Mouse (Mus musculus) CH12.LX (cell line): ENCODE measurements at regions not wholly inside any gene's neighbourhood (a gene's known extent, or its start where the extent isn't known, plus 50 kb on each side); places are given as distances from the start of the nearest gene placed in this dataset.

Experiments used
- DNase-seq: peaks from one replicate; pipeline ENCODE4 v3.0.0-alpha.2; 2013; ENCODE audit errors: extremely low read depth
- H3K27ac ChIP-seq: 2 replicates; pipeline ENCODE4 v1.5.1; 2012; ENCODE audit warnings: low read depth, mild to moderate bottlenecking, control low read depth, moderate library complexity; ENCODE audit not compliant: insufficient read depth
- H3K27me3 ChIP-seq: replicated peaks from 2 replicates; pipeline ENCODE3; 2012; ENCODE audit warnings: inconsistent platforms
- H3K36me3 ChIP-seq, 2 experiments: replicated peaks in 1 of 2; 2 replicates each; pipeline versions ENCODE3 to v1.6.1; 2012; ENCODE audit warnings: inconsistent platforms in 1 of 2, low read length in 1 of 2, mild to moderate bottlenecking in 1 of 2, mixed read lengths in 1 of 2, moderate library complexity in 1 of 2; ENCODE audit not compliant: control insufficient read depth in 1 of 2, insufficient read depth in 1 of 2
- H3K4me1 ChIP-seq, 2 experiments: 2 replicates each; pipeline ENCODE4 v1.6.1; 2012; ENCODE audit warnings: inconsistent platforms in 1 of 2, moderate library complexity in 1 of 2; ENCODE audit not compliant: insufficient read depth in 2 of 2, control insufficient read depth in 1 of 2
- H3K4me2 ChIP-seq: 2 replicates; pipeline ENCODE4 v1.6.1; 2012; ENCODE audit warnings: low read depth, mild to moderate bottlenecking, control low read depth; ENCODE audit not compliant: poor library complexity, insufficient read depth, severe bottlenecking
- H3K4me3 ChIP-seq, 3 experiments: fragments of 150-350 bp in 1 of 3; sonication (generic) in 1 of 3; replicated peaks in 1 of 3; 2 replicates each; pipeline versions ENCODE3 to v1.5.1; 2011 to 2012; ENCODE audit warnings: low read depth in 2 of 3, low read length in 2 of 3, mild to moderate bottlenecking in 2 of 3, moderate library complexity in 2 of 3, control low read depth in 1 of 3, improper control_type of control experiment in 1 of 3, inconsistent platforms in 1 of 3, mixed read lengths in 1 of 3; ENCODE audit not compliant: poor library complexity in 1 of 3
- H3K79me2 ChIP-seq: replicated peaks from 2 replicates; pipeline ENCODE4 v1.6.1; 2012; ENCODE audit warnings: mild to moderate bottlenecking, moderate library complexity; ENCODE audit not compliant: control insufficient read depth, poor library complexity, insufficient read depth, severe bottlenecking; ENCODE audit errors: extremely low read depth
- H3K9ac ChIP-seq: 2 replicates; pipeline ENCODE4 v1.6.1; 2012; ENCODE audit warnings: low read depth, mild to moderate bottlenecking, control low read depth, moderate library complexity; ENCODE audit not compliant: insufficient read depth
- H3K9me3 ChIP-seq: replicated peaks from 2 replicates; pipeline ENCODE3; 2012; ENCODE audit warnings: low read length, inconsistent platforms, mixed read lengths
- BHLHE40 ChIP-seq: IDR thresholded peaks from 2 replicates; pipeline ENCODE4 v1.6.1; 2011; ENCODE audit warnings: mild to moderate bottlenecking, low read depth, low read length, improper control_type of control experiment
- CTCF ChIP-seq, 2 experiments: IDR thresholded peaks in 1 of 2; conservative IDR thresholded peaks in 1 of 2; 2 replicates each; pipeline ENCODE4 v1.5.1; 2011 to 2012; ENCODE audit warnings: low read depth in 2 of 2, low read length in 2 of 2, improper control_type of control experiment in 1 of 2, inconsistent platforms in 1 of 2, mild to moderate bottlenecking in 1 of 2, moderate library complexity in 1 of 2
- ELF1 ChIP-seq: IDR thresholded peaks from 2 replicates; pipeline ENCODE4 v1.6.1; 2014; ENCODE audit warnings: low read depth, mild to moderate bottlenecking, inconsistent platforms, low read length, improper control_type of control experiment
- HCFC1 ChIP-seq: IDR thresholded peaks from 2 replicates; pipeline ENCODE4 v1.6.1; 2012; ENCODE audit warnings: low read depth, mild to moderate bottlenecking, inconsistent platforms, low read length, improper control_type of control experiment
- JUN ChIP-seq: IDR thresholded peaks from 2 replicates; pipeline ENCODE4 v1.6.1; 2011; ENCODE audit warnings: low read depth, mild to moderate bottlenecking, low read length, improper control_type of control experiment, moderate library complexity; ENCODE audit not compliant: insufficient read depth
- JUND ChIP-seq: conservative IDR thresholded peaks from 2 replicates; pipeline ENCODE4 v1.6.1; 2011; ENCODE audit warnings: low read depth, low read length, improper control_type of control experiment
- KAT2A ChIP-seq: IDR thresholded peaks from 2 replicates; pipeline ENCODE4 v1.6.1; 2012; ENCODE audit warnings: low read length, improper control_type of control experiment, inconsistent platforms; ENCODE audit not compliant: insufficient replicate concordance
- MAX ChIP-seq: IDR thresholded peaks from 2 replicates; pipeline ENCODE4 v1.6.1; 2011; ENCODE audit warnings: low read length, improper control_type of control experiment
- MAZ ChIP-seq: IDR thresholded peaks from 2 replicates; pipeline ENCODE4 v1.6.1; 2012; ENCODE audit warnings: low read depth, mild to moderate bottlenecking, inconsistent platforms, low read length, improper control_type of control experiment, moderate library complexity
- MXI1 ChIP-seq: IDR thresholded peaks from 2 replicates; pipeline ENCODE4 v1.6.1; 2011; ENCODE audit warnings: mild to moderate bottlenecking, low read depth, low read length, improper control_type of control experiment
- NELFE ChIP-seq: IDR thresholded peaks from 2 replicates; pipeline ENCODE4 v1.6.1; 2011; ENCODE audit warnings: low read depth, low read length, improper control_type of control experiment
- NRF1 ChIP-seq: IDR thresholded peaks from 2 replicates; pipeline ENCODE4 v1.6.1; 2014; ENCODE audit warnings: low read depth, mild to moderate bottlenecking, inconsistent platforms, low read length, improper control_type of control experiment, moderate library complexity
- PAX5 ChIP-seq: IDR thresholded peaks from 2 replicates; pipeline ENCODE4 v1.6.1; 2012; ENCODE audit warnings: low read length, inconsistent platforms, mixed read lengths
- POLR2AphosphoS2 ChIP-seq: IDR thresholded peaks from 2 replicates; pipeline ENCODE4 v1.6.1; 2011; ENCODE audit warnings: low read depth, low read length, improper control_type of control experiment
- RCOR1 ChIP-seq: conservative IDR thresholded peaks from 2 replicates; pipeline ENCODE4 v1.6.1; 2012; ENCODE audit warnings: low read depth, mild to moderate bottlenecking, inconsistent platforms, low read length, improper control_type of control experiment
- SIN3A ChIP-seq: IDR thresholded peaks from 2 replicates; pipeline ENCODE4 v1.6.1; 2012; ENCODE audit warnings: low read length, improper control_type of control experiment, inconsistent platforms
- SMC3 ChIP-seq: IDR thresholded peaks from 2 replicates; pipeline ENCODE4 v1.6.1; 2011; ENCODE audit warnings: low read depth, low read length, improper control_type of control experiment
- TBP ChIP-seq: conservative IDR thresholded peaks from 2 replicates; pipeline ENCODE4 v1.6.1; 2011; ENCODE audit warnings: low read depth, low read length, improper control_type of control experiment
- TCF12 ChIP-seq: IDR thresholded peaks from 2 replicates; pipeline ENCODE4 v1.6.1; 2014; ENCODE audit warnings: low read depth, mild to moderate bottlenecking, inconsistent platforms, low read length, improper control_type of control experiment
- USF1 ChIP-seq: IDR thresholded peaks from 2 replicates; pipeline ENCODE4 v1.6.1; 2014; ENCODE audit warnings: low read depth, mild to moderate bottlenecking, inconsistent platforms, low read length, improper control_type of control experiment
- USF2 ChIP-seq: conservative IDR thresholded peaks from 2 replicates; pipeline ENCODE4 v1.6.1; 2011; ENCODE audit warnings: low read depth, low read length, improper control_type of control experiment
- ZMIZ1 ChIP-seq: IDR thresholded peaks from 2 replicates; pipeline ENCODE4 v1.6.1; 2012; ENCODE audit warnings: low read depth, mild to moderate bottlenecking, inconsistent platforms, low read length, improper control_type of control experiment
- ZNF384 ChIP-seq: IDR thresholded peaks from 2 replicates; pipeline ENCODE4 v1.6.1; 2012; ENCODE audit warnings: low read depth, low read length, improper control_type of control experiment, inconsistent platforms
- dilution Hi-C: fragments of 300-500 bp; cut with MboI; formaldehyde crosslinking; loops from 2 replicates; pipeline ENCODE4 v1.14.3; 2020; ENCODE audit warnings: low sequenced_read_pairs; ENCODE audit not compliant: extremely low pct_unique_long_range_greater_than_20kb, extremely low pct_ligation_motif_present
- in situ Hi-C: fragments of 300-500 bp; cut with MboI; formaldehyde crosslinking; loops from 3 replicates; pipeline ENCODE4 v1.14.3; 2019; ENCODE audit warnings: low sequenced_read_pairs, low pct_ligation_motif_present, low pct_unique_long_range_greater_than_20kb, mixed read lengths

- in situ Hi-C loops (no loop called here), dilution Hi-C loops (no loop called here)
- H3K9ac ChIP-seq: no peak overlapping the region
- no peaks in the 10 kb centered on the region for H3K36me3 ChIP-seq
- no peak overlapping the region for H3K4me2 ChIP-seq
- no peaks in the 10 kb centered on the region for H3K27me3 ChIP-seq
- H3K4me1 ChIP-seq: no peaks in the 10 kb centered on the region
- no peak overlapping the region for H3K27ac ChIP-seq
- H3K79me2 ChIP-seq: no peaks in the 10 kb centered on the region
- no peak for TF ChIP-seq MXI1
- TF ChIP-seq ZMIZ1: no peak
- no peak for TF ChIP-seq POLR2AphosphoS2
- TF ChIP-seq SIN3A: no peak
- TF ChIP-seq ZNF384: no peak
- TF ChIP-seq KAT2A: no peak
- H3K9me3 ChIP-seq: no peaks in the 10 kb centered on the region
- H3K4me3 ChIP-seq: no peak overlapping the region
- no peak for DNase-seq
Measured at GRCm38 (mm10) chr12:78097119-78097518, 96.9 kb upstream of the Gm6657 start.

DNA sequence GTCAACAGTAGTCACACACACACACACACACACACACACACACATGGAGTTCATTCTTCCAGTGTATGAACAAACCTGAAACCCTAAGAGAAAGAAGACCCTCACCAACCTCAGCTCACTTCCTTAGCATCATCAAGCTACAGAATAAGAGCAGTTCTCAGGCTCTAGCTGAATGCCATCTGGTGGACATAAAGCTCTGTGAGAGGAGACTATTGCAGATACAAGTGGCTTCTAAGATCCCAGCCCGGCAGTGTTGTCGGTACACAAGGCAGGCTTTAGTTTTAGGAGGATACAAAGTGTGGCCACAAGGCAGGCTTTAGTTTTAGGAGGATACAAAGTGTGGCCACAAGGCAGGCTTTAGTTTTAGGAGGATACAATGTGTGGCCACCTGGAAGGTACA is 96.3 kb upstream of the Gm6657 start:
- H3K4me3 ChIP-seq: no peak overlapping the region
- in situ Hi-C loops: no loop called here
- dilution Hi-C loops: no loop called here
- no peak for DNase-seq
- H3K9me3 ChIP-seq: no peaks in the 10 kb centered on the region
- no peaks in the 10 kb centered on the region for H3K36me3 ChIP-seq
- no peak overlapping the region for H3K4me2 ChIP-seq
- no peak overlapping the region for H3K27ac ChIP-seq
- TF ChIP-seq SMC3: peak; percentile 15; the same call in 1 of the 2 replicates
- no peak for TF ChIP-seq MAX
- TF ChIP-seq CTCF (conservative IDR thresholded peaks at IDR 0.05 in 1 of 2, IDR thresholded peaks at IDR 0.05 in 1 of 2; ENCODE audit: low read depth in 2 of 2, low read length in 2 of 2): peak in 1 of 2 experiments; percentile 21; a peak in 1 of 4 replicates
- no peaks in the 10 kb centered on the region for H3K27me3 ChIP-seq
- H3K79me2 ChIP-seq: no peaks in the 10 kb centered on the region
- no peak overlapping the region for H3K9ac ChIP-seq
- H3K4me1 ChIP-seq: no peaks in the 10 kb centered on the region

- Histone ChIP-seq H3K4me3 (no peak overlapping the region), H3K9ac (no peak overlapping the region), H3K27me3 (no peaks in the 10 kb centered on the region), H3K4me1 (no peaks in the 10 kb centered on the region), H3K27ac (no peak overlapping the region), H3K9me3 (no peaks in the 10 kb centered on the region), H3K36me3 (no peaks in the 10 kb centered on the region), H3K4me2 (no peak overlapping the region), H3K79me2 (no peaks in the 10 kb centered on the region)
- TF ChIP-seq BHLHE40 (no peak), USF2 (no peak), CTCF (conservative IDR thresholded peaks at IDR 0.05 in 1 of 2, IDR thresholded peaks at IDR 0.05 in 1 of 2; ENCODE audit: low read depth in 2 of 2, low read length in 2 of 2) (no peak), HCFC1 (no peak), NELFE (no peak), ELF1 (no peak), MAZ (no peak), JUND (no peak), NRF1 (no peak), TCF12 (no peak), ZNF384 (no peak), USF1 (no peak), KAT2A (no peak), ZMIZ1 (no peak), JUN (no peak), TBP (no peak), PAX5 (no peak), RCOR1 (no peak), MAX (no peak)
- dilution Hi-C loops: no loop called here
- DNase-seq: no peak
- in situ Hi-C loops: no loop called here
Measured at GRCm38 (mm10) chr12:78098765-78099194, 95.3 kb upstream of the Gm6657 start.
